Mouse (Mus musculus): ENCODE measurements around the gene Lasp1. TPM values are rescaled to one million over a fixed set of nuclear protein-coding genes. Genes with fewer than 3 reads are reported as not detected.

The Lasp1 gene
- 61.3 to 67.6 TPM (median 65.8 TPM) in 4 replicates for total RNA-seq (2023; ENCODE audit: inconsistent age)

DNA sequence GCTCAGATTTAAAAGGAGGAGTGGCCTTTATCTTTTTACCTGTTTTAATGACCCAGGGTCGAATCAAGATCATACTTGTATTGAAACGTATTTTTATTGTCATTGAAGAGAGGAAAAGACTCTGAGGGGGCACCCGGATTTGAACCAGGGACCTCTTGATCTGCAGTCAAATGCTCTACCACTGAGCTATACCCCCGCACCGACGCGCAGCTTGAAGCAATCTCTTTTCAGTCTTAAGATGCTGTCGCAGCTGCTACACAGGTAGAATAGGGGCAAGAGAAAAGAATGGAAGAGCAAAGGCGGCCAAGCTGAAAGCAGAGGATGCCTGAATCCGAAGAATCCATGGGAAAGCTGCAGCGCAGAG, at the start of gene Lasp1:
TSS of gene Lasp1 (plus strand) at position 219 of the 364 bp plus-strand sequence.

DNA sequence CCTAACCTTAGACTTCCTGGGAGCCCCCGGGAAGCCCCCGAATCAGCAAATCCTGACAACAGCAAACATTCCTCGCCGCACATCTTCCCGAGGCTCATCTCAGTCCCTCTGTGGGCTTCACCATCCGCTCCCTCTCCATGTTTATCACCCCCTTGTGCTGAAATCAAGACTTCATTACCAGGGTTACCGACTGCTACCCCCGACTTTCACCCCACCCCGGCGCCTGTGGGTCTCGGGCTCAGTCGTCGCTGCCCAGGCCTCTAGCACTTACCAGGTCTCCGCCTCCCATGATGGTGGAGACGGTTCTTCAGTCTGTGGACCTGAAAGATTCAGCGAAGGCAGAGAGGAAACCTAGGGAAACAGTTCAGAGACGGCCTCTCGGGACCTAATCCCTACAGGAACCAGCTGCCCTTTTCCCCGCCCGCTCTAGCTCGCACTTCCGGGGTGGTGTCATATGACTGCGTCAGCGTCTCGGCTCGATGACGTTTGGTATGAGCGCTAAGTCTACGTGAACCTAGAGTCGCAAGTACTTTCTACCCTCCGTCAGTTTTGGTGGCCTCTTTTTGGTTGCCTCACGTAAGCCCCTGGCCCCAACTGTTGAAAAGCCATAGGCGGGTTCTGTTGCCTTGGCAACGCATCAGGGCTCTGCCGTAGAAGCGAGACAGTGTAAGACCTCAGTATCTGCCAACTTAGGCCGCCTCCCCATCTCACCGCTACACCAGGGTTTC, 32.5 kb upstream of the Lasp1 start, which contains the start of gene Cwc25:
TSS of gene Cwc25 (minus strand) at position 403 of the 728 bp plus-strand sequence.

DNA sequence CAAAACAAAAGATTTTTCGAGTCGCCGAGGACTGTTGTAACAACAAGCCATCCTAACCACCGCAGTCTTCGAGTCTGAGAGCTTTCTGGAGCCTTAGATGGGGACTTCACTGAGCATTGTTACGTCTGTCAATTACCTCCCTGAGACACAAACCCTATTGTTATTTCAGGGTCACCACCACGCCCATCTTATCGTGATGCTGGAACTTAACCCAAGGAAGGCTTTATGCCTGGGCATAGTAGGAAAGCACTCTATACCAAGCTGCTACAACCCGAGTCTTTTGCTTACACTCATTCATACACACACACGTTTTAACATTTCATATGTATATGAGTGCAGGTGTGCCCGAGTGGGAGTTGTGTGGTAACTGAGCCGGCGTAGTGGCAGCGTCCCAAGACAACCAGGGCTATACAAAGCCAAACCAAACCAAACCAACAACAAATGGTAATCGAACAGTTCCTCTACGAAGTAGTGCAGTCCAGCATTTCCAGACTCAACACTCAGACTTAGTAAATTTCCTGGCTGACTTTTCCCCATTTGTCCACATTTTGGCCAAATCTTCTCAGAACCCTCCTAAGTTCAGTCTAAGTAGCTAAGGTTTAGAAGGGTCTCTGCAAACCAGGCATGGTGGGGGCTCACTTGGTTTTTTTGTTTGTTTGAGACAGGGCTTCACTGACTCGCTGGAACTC, 22.8 kb upstream of the Lasp1 start, which contains the start of gene 1700001P01Rik:
TSS of gene 1700001P01Rik (minus strand) at position 111 of the 689 bp plus-strand sequence.

DNA sequence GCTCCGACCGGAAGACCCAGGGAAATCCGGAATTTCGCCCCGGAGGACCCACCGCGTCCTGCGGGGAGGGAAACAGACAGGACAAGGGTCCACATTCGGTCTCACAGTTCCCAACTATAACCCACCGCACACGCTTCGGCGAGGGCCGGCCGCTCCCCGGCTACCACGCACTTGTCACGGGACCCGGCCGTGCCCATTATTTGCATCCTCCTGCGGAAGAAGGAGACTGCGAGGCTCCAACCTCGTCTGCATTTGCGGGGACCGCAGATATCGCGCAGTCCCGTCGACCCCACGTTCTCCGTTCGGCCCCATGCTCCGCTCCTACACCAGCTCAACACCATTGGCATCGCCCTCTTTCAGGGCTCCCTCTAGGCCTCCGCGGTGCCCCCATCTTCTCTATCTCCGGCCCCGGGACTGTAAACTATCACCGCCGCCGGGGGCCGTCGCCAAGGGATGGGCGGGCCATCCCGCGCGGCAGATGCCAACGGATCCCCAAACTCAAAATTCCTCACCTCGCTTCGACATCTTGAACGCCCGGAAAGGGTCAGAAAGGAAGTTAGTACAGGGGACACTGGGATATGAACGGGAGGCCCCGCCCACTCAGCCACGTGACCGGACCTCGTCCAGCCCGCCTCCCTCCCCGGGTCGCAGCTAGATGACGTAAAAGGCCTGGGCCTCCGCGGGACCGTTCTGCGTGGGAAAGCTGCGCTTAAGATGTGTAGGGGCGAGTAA, 16.8 kb upstream of the Lasp1 start, which contains the start of gene Rpl23:
TSS of gene Rpl23 (minus strand) at position 606 of the 732 bp plus-strand sequence.

DNA sequence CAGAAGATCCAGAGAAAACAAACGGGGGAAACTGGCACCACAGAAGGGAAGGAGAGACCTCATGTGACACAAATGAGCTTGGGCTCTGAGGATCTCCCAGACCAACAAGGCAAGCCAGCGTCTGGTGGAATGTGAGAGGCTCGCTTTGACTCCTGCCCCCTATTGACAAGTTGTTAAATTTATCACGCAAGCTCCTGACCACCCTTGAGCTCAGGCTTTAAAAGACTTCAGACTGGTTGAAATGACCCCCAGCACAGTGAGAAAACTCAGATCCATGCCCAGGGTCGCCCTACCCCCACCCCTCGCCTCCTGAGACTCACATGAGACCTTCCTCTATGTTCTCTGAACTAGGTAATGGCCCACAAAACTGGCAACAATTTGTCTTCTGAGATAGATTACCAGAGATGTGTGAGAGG, 41.7 kb downstream of the Lasp1 start, which contains the start of gene B230217C12Rik:
TSS of gene B230217C12Rik (plus strand) at position 242 of the 416 bp plus-strand sequence.

DNA sequence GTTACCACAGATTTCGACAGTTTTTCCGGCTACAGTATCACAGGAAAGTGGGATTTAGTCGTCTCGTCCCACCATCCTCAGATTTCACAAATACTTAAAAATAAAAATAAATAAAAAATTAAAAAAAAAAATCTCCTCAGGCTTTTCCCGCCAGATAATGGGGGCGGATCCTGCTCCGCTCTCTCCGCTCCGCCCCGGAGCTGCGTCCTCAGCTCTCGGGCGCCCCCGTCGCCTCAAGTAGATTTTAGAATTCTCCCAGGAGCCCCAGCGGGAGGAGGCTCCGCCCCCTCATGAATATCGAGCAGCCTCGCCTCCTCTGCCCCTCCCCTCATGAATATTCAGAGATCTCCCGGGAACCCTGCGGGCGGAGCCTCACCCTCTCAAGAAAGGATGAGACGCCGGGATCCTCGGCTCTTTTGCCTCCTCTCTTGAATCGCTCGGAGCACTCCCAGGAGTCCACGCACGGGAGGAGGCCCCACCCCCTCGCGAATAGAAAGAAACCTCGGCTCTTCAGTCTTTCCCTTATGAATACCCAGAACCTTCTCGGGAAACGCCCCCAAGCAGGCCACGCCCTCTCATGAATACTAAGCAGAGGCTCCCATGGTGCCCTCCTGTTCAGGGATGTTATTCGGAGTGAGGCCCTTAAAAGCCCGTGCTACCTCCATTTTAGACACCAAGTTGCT, 85.3 kb downstream of the Lasp1 start, which contains the start of gene Fbxo47:
TSS of gene Fbxo47 (minus strand) at position 237 of the 683 bp plus-strand sequence.

Other genes starting within 250 kb of the Lasp1 start
- 0.10 to 0.18 TPM (median 0.12 TPM) in 3 of 4 replicates, not detected in the other for gene Srcin1, start 222.8 kb upstream of the Lasp1 start, total RNA-seq (2023; ENCODE audit: inconsistent age)
- gene Epop, start 169.3 kb upstream of the Lasp1 start, total RNA-seq (2023; ENCODE audit: inconsistent age) = 3.9 to 5.4 TPM (median 4.9 TPM) in 4 replicates
- gene Mllt6, start 135.6 kb upstream of the Lasp1 start, total RNA-seq (2023; ENCODE audit: inconsistent age) = 167 to 179 TPM (median 171 TPM) in 4 replicates
- gene Cisd3, start 113.2 kb upstream of the Lasp1 start, total RNA-seq (2023; ENCODE audit: inconsistent age) = 34.6 to 52.3 TPM (median 44.4 TPM) in 4 replicates
- not detected in 4 replicates for gene Pcgf2, start 98.5 kb upstream of the Lasp1 start, total RNA-seq (2023; ENCODE audit: inconsistent age)
- gene Psmb3, start 95.6 kb upstream of the Lasp1 start, total RNA-seq (2023; ENCODE audit: inconsistent age) = 103 to 113 TPM (median 110 TPM) in 4 replicates
- gene Pip4k2b, start 54.3 kb upstream of the Lasp1 start, total RNA-seq (2023; ENCODE audit: inconsistent age) = 60.0 to 64.7 TPM (median 63.4 TPM) in 4 replicates
- 56.4 to 62.6 TPM (median 59.3 TPM) in 4 replicates for gene Cwc25, start 32.4 kb upstream of the Lasp1 start, total RNA-seq (2023; ENCODE audit: inconsistent age)
- gene 1700001P01Rik, start 23.1 kb upstream of the Lasp1 start, total RNA-seq (2023; ENCODE audit: inconsistent age) = 0.96 TPM in 1 of 4 replicates, not detected in the others
- 1,799 to 2,035 TPM (median 2,014 TPM) in 4 replicates for gene Rpl23, start 16.6 kb upstream of the Lasp1 start, total RNA-seq (2023; ENCODE audit: inconsistent age)
- gene B230217C12Rik, start 41.8 kb downstream of the Lasp1 start, total RNA-seq (2023; ENCODE audit: inconsistent age) = 0.45 to 0.75 TPM (median 0.48 TPM) in 3 of 4 replicates, not detected in the other
- gene Fbxo47, start 85.2 kb downstream of the Lasp1 start, total RNA-seq (2023; ENCODE audit: inconsistent age) = 0.45 to 0.93 TPM (median 0.88 TPM) in 4 replicates
- gene Plxdc1, start 187.4 kb downstream of the Lasp1 start, total RNA-seq (2023; ENCODE audit: inconsistent age) = 0.90 to 2.1 TPM (median 1.2 TPM) in 4 replicates
- 58.3 to 73.4 TPM (median 66.0 TPM) in 4 replicates for gene Arl5c, start 197.2 kb downstream of the Lasp1 start, total RNA-seq (2023; ENCODE audit: inconsistent age)
- gene Cacnb1, start 224.0 kb downstream of the Lasp1 start, total RNA-seq (2023; ENCODE audit: inconsistent age) = 4.0 to 5.5 TPM (median 5.0 TPM) in 4 replicates
- 1,926 to 1,972 TPM (median 1,929 TPM) in 4 replicates for gene Rpl19, start 227.7 kb downstream of the Lasp1 start, total RNA-seq (2023; ENCODE audit: inconsistent age)